Mouse (Mus musculus) embryonic facial prominence, embryonic 15.5 days (tissue): ENCODE data around the gene Zfp667. TPM values are rescaled to one million over a fixed set of nuclear protein-coding genes. Genes with fewer than 3 reads are reported as not detected.
A peak's percentile ranks its signal among the peaks of the same experiment; 100 is the strongest.
"Not testable (repeated sequence)": the region's sequence is repeated elsewhere in the genome, so short reads cannot be mapped to it uniquely, and the experiment has no call there.

ENCODE experiments used
- ATAC-seq: fragments of 200-750 bp; cut with Nextera tagmentation; 2 replicates; pipeline ENCODE4 v1.8.0; 2017; ENCODE audit warnings: low read depth, moderate TSS enrichment; ENCODE audit not compliant: insufficient number of reproducible peaks, low FRiP score, low TSS enrichment
- H3K27ac ChIP-seq: fragments of 300-500 bp; sonication (generic); replicated peaks from 2 replicates; pipeline ENCODE4 v1.5.1; 2015; ENCODE audit warnings: mild to moderate bottlenecking, inconsistent platforms
- H3K27me3 ChIP-seq: fragments of 300-500 bp; sonication (generic); 2 replicates; pipeline ENCODE4 v1.6.1; 2015; ENCODE audit warnings: inconsistent platforms
- H3K36me3 ChIP-seq: fragments of 300-500 bp; sonication (generic); 2 replicates; pipeline ENCODE4 v1.6.1; 2015; ENCODE audit warnings: mild to moderate bottlenecking, inconsistent platforms
- H3K4me1 ChIP-seq: fragments of 300-500 bp; sonication (generic); 2 replicates; pipeline ENCODE4 v1.6.1; 2015; ENCODE audit warnings: inconsistent platforms
- H3K4me2 ChIP-seq: fragments of 300-500 bp; sonication (generic); replicated peaks from 2 replicates; pipeline ENCODE4 v1.6.1; 2015; ENCODE audit warnings: mild to moderate bottlenecking, inconsistent platforms
- H3K4me3 ChIP-seq: fragments of 300-500 bp; sonication (generic); replicated peaks from 2 replicates; pipeline ENCODE4 v1.5.1; 2015; ENCODE audit warnings: mild to moderate bottlenecking, inconsistent platforms
- H3K9ac ChIP-seq: fragments of 300-500 bp; sonication (generic); 2 replicates; pipeline ENCODE4 v1.6.1; 2015; ENCODE audit warnings: inconsistent platforms
- H3K9me3 ChIP-seq: fragments of 300-500 bp; sonication (generic); replicated peaks from 2 replicates; pipeline ENCODE4 v1.6.1; 2016; ENCODE audit warnings: inconsistent platforms
- WGBS: fragments of 180-500 bp; shearing (Covaris S2); methylation state at CpG from one replicate; pipeline ENCODE4 v1.1.7; 2015; 5-methylcytosine and 5-hydroxymethylcytosine counted together
- polyA plus RNA-seq: library from polyadenylated mRNA; unstranded; fragments of >200 nt; fragmentation: Nextera tagmentation; extraction: Ambion mirVana; gene quantifications from 2 replicates; pipeline ENCODE4 v1.2.1, GENCODE M21; 2015

The Zfp667 gene
- 11.5 and 11.6 TPM in 2 replicates for polyA plus RNA-seq

- H3K27me3 ChIP-seq: no peaks in the 10 kb centered on the region
- H3K36me3 ChIP-seq: no peaks in the 10 kb centered on the region
- WGBS: 3% methylated on average over 50 of the region's 50 CpGs
- peak; percentile 90 for ATAC-seq
- H3K4me1 ChIP-seq: peaks cover 13% of the 10 kb centered on the region
- no peaks in the 10 kb centered on the region for H3K9me3 ChIP-seq
- peak within 1 kb of the TSS; percentile 35 for H3K9ac ChIP-seq
- H3K4me2 ChIP-seq: peak within 1 kb of the TSS; percentile 65
- peak within 1 kb of the TSS; percentile 73 for H3K27ac ChIP-seq
- H3K4me3 ChIP-seq: peak within 1 kb of the TSS; percentile 56
These were observed at the start of gene Zfp667 for GRCm38 (mm10) chr7:6285842-6286705. TSS of gene Zfp667 (plus strand) at chr7:6286579.

- Histone ChIP-seq H3K4me2 (no peak overlapping the region), H3K27me3 (no peaks in the 10 kb centered on the region), H3K9me3 (no peaks in the 10 kb centered on the region), H3K9ac (no peak overlapping the region), H3K27ac (no peak overlapping the region), H3K4me1 (no peaks in the 10 kb centered on the region), H3K36me3 (no peaks in the 10 kb centered on the region), H3K4me3 (no peak overlapping the region)
- 45% methylated on average over 11 of the region's 11 CpGs for WGBS
- ATAC-seq: no peak
These were observed 46.6 kb upstream of the Zfp667 start for GRCm38 (mm10) chr7:6239787-6240186.

GRCm38 (mm10) chr7:6240841-6241425, 45.4 kb upstream of the Zfp667 start:
- not testable (repeated sequence) for H3K4me3 ChIP-seq, H3K27ac ChIP-seq, ATAC-seq, H3K4me1 ChIP-seq, H3K27me3 ChIP-seq, H3K9ac ChIP-seq, H3K36me3 ChIP-seq, H3K4me2 ChIP-seq, H3K9me3 ChIP-seq
- 4% methylated on average over 1 of the region's 1 CpGs for WGBS

- no peaks in the 10 kb centered on the region for H3K27me3 ChIP-seq
- no peak overlapping the region for H3K27ac ChIP-seq
- ATAC-seq: no peak
- no peak overlapping the region for H3K4me2 ChIP-seq
- no peaks in the 10 kb centered on the region for H3K36me3 ChIP-seq
- no peaks in the 10 kb centered on the region for H3K9me3 ChIP-seq
- no peak overlapping the region for H3K4me3 ChIP-seq
- H3K9ac ChIP-seq: no peak overlapping the region
- 39% methylated on average over 11 of the region's 11 CpGs for WGBS
- H3K4me1 ChIP-seq: no peaks in the 10 kb centered on the region
These were observed 41.8 kb upstream of the Zfp667 start for GRCm38 (mm10) chr7:6244361-6245292.

- no peaks in the 10 kb centered on the region for H3K9me3 ChIP-seq
- H3K4me1 ChIP-seq: no peaks in the 10 kb centered on the region
- no peak within 1 kb of the TSS for H3K9ac ChIP-seq
- no peaks in the 10 kb centered on the region for H3K36me3 ChIP-seq
- no peaks in the 10 kb centered on the region for H3K27me3 ChIP-seq
- no peak within 1 kb of the TSS for H3K4me3 ChIP-seq
- H3K27ac ChIP-seq: no peak within 1 kb of the TSS
- WGBS: 83% methylated on average over 6 of the region's 6 CpGs
- no peak within 1 kb of the TSS for H3K4me2 ChIP-seq
- no peak for ATAC-seq
These were observed 34.0 kb upstream of the Zfp667 start, which contains the start of gene Epp13 for GRCm38 (mm10) chr7:6252410-6252809. TSS of gene Epp13 (plus strand) at chr7:6252710.

GRCm38 (mm10) chr7:6254451-6254850, 31.9 kb upstream of the Zfp667 start:
- no peaks in the 10 kb centered on the region for H3K36me3 ChIP-seq
- no peaks in the 10 kb centered on the region for H3K27me3 ChIP-seq
- H3K27ac ChIP-seq: no peak overlapping the region
- no peak overlapping the region for H3K9ac ChIP-seq
- ATAC-seq: no peak
- WGBS: 86% methylated on average over 5 of the region's 5 CpGs
- H3K9me3 ChIP-seq: no peaks in the 10 kb centered on the region
- no peak overlapping the region for H3K4me3 ChIP-seq
- no peak overlapping the region for H3K4me2 ChIP-seq
- no peaks in the 10 kb centered on the region for H3K4me1 ChIP-seq

- 83% methylated on average over 4 of the region's 4 CpGs for WGBS
- no peak for ATAC-seq
These were observed 29.0 kb upstream of the Zfp667 start for GRCm38 (mm10) chr7:6257386-6257785.

GRCm38 (mm10) chr7:6258232-6259220, 27.9 kb upstream of the Zfp667 start:
- no peak overlapping the region for H3K4me2 ChIP-seq
- H3K36me3 ChIP-seq: no peaks in the 10 kb centered on the region
- 32% methylated on average over 16 of the region's 16 CpGs for WGBS
- no peak overlapping the region for H3K27ac ChIP-seq
- H3K9ac ChIP-seq: no peak overlapping the region
- no peaks in the 10 kb centered on the region for H3K9me3 ChIP-seq
- no peak overlapping the region for H3K4me3 ChIP-seq
- no peaks in the 10 kb centered on the region for H3K27me3 ChIP-seq
- no peaks in the 10 kb centered on the region for H3K4me1 ChIP-seq
- ATAC-seq: no peak

More at GRCm38 (mm10) chr7:6257386-6257785, 29.0 kb upstream of the Zfp667 start:
- no peak overlapping the region for H3K27ac ChIP-seq
- no peak overlapping the region for H3K4me3 ChIP-seq
- H3K4me2 ChIP-seq: no peak overlapping the region
- no peaks in the 10 kb centered on the region for H3K36me3 ChIP-seq
- H3K9me3 ChIP-seq: no peaks in the 10 kb centered on the region
- no peak overlapping the region for H3K9ac ChIP-seq
- H3K27me3 ChIP-seq: no peaks in the 10 kb centered on the region
- H3K4me1 ChIP-seq: no peaks in the 10 kb centered on the region

GRCm38 (mm10) chr7:6260004-6260403, 26.4 kb upstream of the Zfp667 start:
- WGBS: 34% methylated on average over 2 of the region's 2 CpGs
- not testable (repeated sequence) for H3K36me3 ChIP-seq

GRCm38 (mm10) chr7:6262120-6262519, 24.3 kb upstream of the Zfp667 start:
- ATAC-seq: no peak
- WGBS: 84% methylated on average over 3 of the region's 3 CpGs

More at GRCm38 (mm10) chr7:6260004-6260403, 26.4 kb upstream of the Zfp667 start:
- H3K4me3 ChIP-seq, H3K27me3 ChIP-seq, H3K9ac ChIP-seq, H3K4me1 ChIP-seq, H3K27ac ChIP-seq, ATAC-seq, H3K9me3 ChIP-seq, H3K4me2 ChIP-seq: not testable (repeated sequence)

More at GRCm38 (mm10) chr7:6262120-6262519, 24.3 kb upstream of the Zfp667 start:
- no peak overlapping the region for H3K4me2 ChIP-seq
- H3K9ac ChIP-seq: no peak overlapping the region
- H3K4me1 ChIP-seq: no peaks in the 10 kb centered on the region
- H3K36me3 ChIP-seq: no peaks in the 10 kb centered on the region
- H3K27me3 ChIP-seq: no peaks in the 10 kb centered on the region
- no peak overlapping the region for H3K27ac ChIP-seq
- H3K9me3 ChIP-seq: no peaks in the 10 kb centered on the region
- H3K4me3 ChIP-seq: no peak overlapping the region
